Mouse (Mus musculus) layer of hippocampus, postnatal 36 days (tissue): ENCODE data around the gene Dhrs7. TPM values are rescaled to one million over a fixed set of nuclear protein-coding genes. Genes with fewer than 3 reads are reported as not detected.

Experiments used
- DNase-seq, 2 experiments: peaks; one replicate each; pipeline ENCODE4 v3.0.0; 2022
- total RNA-seq, 2 experiments: library from RNA; stranded (reverse); gene quantifications; 2 replicates each; pipeline ENCODE4 v1.2.3; 2021

Dhrs7 gene
- total RNA-seq, 2 experiments from 2014 or later: 43.9 to 45.3 TPM

- peak; percentile 55 to 60 for DNase-seq
These were observed 10.0 kb downstream of the Dhrs7 start for GRCm38 (mm10) chr12:72654698-72655097.

- no peak for DNase-seq
These were observed 14.9 kb downstream of the Dhrs7 start, which contains the start of gene Gm4756 for GRCm38 (mm10) chr12:72649611-72650330. Gene Gm4756, minus strand, starts transcription at chr12:72649661.

- no peak for DNase-seq
These were observed 15.8 kb downstream of the Dhrs7 start for GRCm38 (mm10) chr12:72648921-72649320.

- DNase-seq: no peak
These were observed 26.7 kb downstream of the Dhrs7 start for GRCm38 (mm10) chr12:72638025-72638424.

GRCm38 (mm10) chr12:72628751-72629150, 36.0 kb downstream of the Dhrs7 start:
- DNase-seq: no peak

GRCm38 (mm10) chr12:72622853-72623496, 41.7 kb downstream of the Dhrs7 start:
- DNase-seq: no peak

GRCm38 (mm10) chr12:72621441-72621840, 43.3 kb downstream of the Dhrs7 start:
- no peak for DNase-seq

- DNase-seq: no peak
These were observed 43.9 kb downstream of the Dhrs7 start for GRCm38 (mm10) chr12:72620856-72621255.

- no peak for DNase-seq
These were observed 52.7 kb downstream of the Dhrs7 start for GRCm38 (mm10) chr12:72612053-72612452.

Other genes with a start within 250 kb of the Dhrs7 start
- gene Lrrc9, start 223.0 kb downstream of the Dhrs7 start, total RNA-seq: 1 to 10 TPM; 1.3 TPM
- 10 to 100 TPM; 30.7 to 33.0 TPM for gene Pcnx4, start 128.5 kb downstream of the Dhrs7 start, total RNA-seq
- not detected for gene Gm4756, start 15.2 kb downstream of the Dhrs7 start, total RNA-seq
- gene Ppm1a, start 92.5 kb upstream of the Dhrs7 start, total RNA-seq: 100 to 1,000 TPM; 236 to 240 TPM